Mouse (Mus musculus): ENCODE results near the gene Zfp712. TPM values are rescaled to one million over a fixed set of nuclear protein-coding genes. Genes with fewer than 3 reads are reported as not detected.

The Zfp712 gene
- total and polyA plus RNA-seq, 3 experiments, result 0.23 to 1.6 (median 1.5) TPM

GRCm38 (mm10) chr13:67062427-67062826 lies 1.5 kb upstream of the Zfp712 start:
- intact Hi-C loops (cut with DNase I), result loop anchor here (5.0 kb wide), 2 partner anchors 110 to 125 kb away; partner anchors contain the start of gene Rsl1
- Histone ChIP-seq H3K4me3 (no peak overlapping the region), H3K36me3 (ENCODE audit: control insufficient read depth, insufficient read depth, low read length) (no peaks in the 10 kb centered on the region), H3K9ac (ENCODE audit: low read depth, low read length) (no peak overlapping the region), H3K4me1 (ENCODE audit: control insufficient read depth, insufficient read depth, low read length) (no peaks in the 10 kb centered on the region), H3K79me2 (replicated peaks; ENCODE audit: control insufficient read depth, insufficient read depth, low read length) (0 out of 2 replicates have a peak, but pooled peaks cover 2% of the 10 kb centered on the region), H3K27ac (no peak overlapping the region), H3K27me3 (ENCODE audit: control insufficient read depth, insufficient read depth, low read length) (no peaks in the 10 kb centered on the region)
- DNase-seq, result no peak
- TF ChIP-seq EP300 (IDR thresholded peaks at IDR 0.05; ENCODE audit: insufficient read depth, low read depth, low read length), result no peak
- TF ChIP-seq CTCF (IDR thresholded peaks at IDR 0.05), result no peak
- no peak for TF ChIP-seq POLR2A (IDR thresholded peaks at IDR 0.05; ENCODE audit: insufficient read depth, low read depth, low read length)
- WGBS, result 53% methylated on average over 7 of the region's 7 CpGs

DNA sequence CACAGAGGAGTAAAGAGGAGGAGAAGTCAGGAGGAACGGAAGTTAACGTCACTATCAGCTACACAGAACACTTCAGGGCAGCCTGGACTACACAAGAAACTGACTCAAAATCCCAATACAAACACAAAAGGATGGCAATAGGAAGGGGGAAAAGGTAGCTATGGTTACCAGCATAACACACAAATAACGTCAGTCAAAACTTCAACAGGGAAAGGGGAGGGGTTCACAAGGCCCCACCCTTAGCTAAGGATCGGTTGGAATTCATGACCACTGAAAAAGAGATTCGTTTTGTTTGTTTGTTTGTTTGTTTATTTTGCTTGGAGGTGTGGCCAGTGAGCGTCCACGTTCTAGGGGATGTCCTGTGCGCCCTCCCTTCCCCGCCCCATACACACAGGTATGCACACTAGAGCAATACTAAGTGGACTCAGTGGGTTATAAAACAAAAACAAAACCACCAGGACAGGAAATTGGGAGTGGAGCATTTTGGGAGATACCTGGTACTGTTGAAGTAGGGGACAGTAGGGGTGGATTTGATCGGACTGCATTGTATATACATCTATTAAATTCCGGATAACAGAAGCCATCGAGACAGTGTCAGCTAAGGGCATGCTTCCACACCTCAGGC lies 697 bp downstream of the Zfp712 start:
- intact Hi-C loops (cut with DNase I), result loop anchor here (2.0 to 5.0 kb wide), 3 partner anchors 49 to 123 kb away; partner anchors contain the start of genes Gm28557 and Rsl1

More for the DNA sequence above, 697 bp downstream of the Zfp712 start:
- 3% methylated on average over 12 of the region's 12 CpGs for WGBS
- H3K27ac ChIP-seq, result peak overlapping the region; percentile 75
- no peaks in the 10 kb centered on the region for H3K36me3 ChIP-seq (ENCODE audit: control insufficient read depth, insufficient read depth, low read length)
- TF ChIP-seq POLR2A (IDR thresholded peaks at IDR 0.05; ENCODE audit: insufficient read depth, low read depth, low read length) (no peak), EP300 (IDR thresholded peaks at IDR 0.05; ENCODE audit: insufficient read depth, low read depth, low read length) (no peak), CTCF (IDR thresholded peaks at IDR 0.05) (no peak)
- no peaks in the 10 kb centered on the region for H3K27me3 ChIP-seq (ENCODE audit: control insufficient read depth, insufficient read depth, low read length)
- peak overlapping the region; percentile 79 for H3K4me3 ChIP-seq
- H3K4me1 ChIP-seq (ENCODE audit: control insufficient read depth, insufficient read depth, low read length), result no peaks in the 10 kb centered on the region
- H3K9ac ChIP-seq (ENCODE audit: low read depth, low read length), result peak overlapping the region; percentile 61
- no peak for DNase-seq
- H3K79me2 ChIP-seq (replicated peaks; ENCODE audit: control insufficient read depth, insufficient read depth, low read length), result peaks cover 3% of the 10 kb centered on the region; the same call in 1 of the 2 replicates

Other genes starting within 250 kb of the Zfp712 start
- gene Gm10767, start 156.3 kb downstream of the Zfp712 start, total RNA-seq (2021), result under 1 TPM; 0.76 to 0.98 TPM
- gene Gm10767, start 156.3 kb downstream of the Zfp712 start, polyA plus RNA-seq (2012; rRNA removed), result 0.18 and 0.61 TPM in 2 replicates
- gene Zfp708, start 36.8 kb upstream of the Zfp712 start, total RNA-seq (2021), result 1 to 10 TPM; 1.1 to 1.2 TPM
- gene Zfp708, start 36.8 kb upstream of the Zfp712 start, polyA plus RNA-seq (2012; rRNA removed), result 0.10 and 1.1 TPM in 2 replicates
- 1 to 10 TPM; 3.5 to 4.0 TPM for gene Gm28557, start 47.4 kb upstream of the Zfp712 start, total RNA-seq (2021)
- gene Gm28557, start 47.4 kb upstream of the Zfp712 start, polyA plus RNA-seq (2012; rRNA removed), result 1.2 and 2.0 TPM in 2 replicates
- 1 to 10 TPM in 1 of 2 experiments, under 1 TPM in 1; 0.70 to 1.1 TPM for gene Rslcan18, start 55.1 kb upstream of the Zfp712 start, total RNA-seq (2021)
- gene Rslcan18, start 55.1 kb upstream of the Zfp712 start, polyA plus RNA-seq (2012; rRNA removed), result 0.29 and 0.70 TPM in 2 replicates
- 1 to 10 TPM; 4.0 to 8.2 TPM for gene Zfp759, start 60.5 kb upstream of the Zfp712 start, total RNA-seq (2021)
- gene Zfp759, start 60.5 kb upstream of the Zfp712 start, polyA plus RNA-seq (2012; rRNA removed), result 0.59 and 1.5 TPM in 2 replicates
- gene Rsl1, start 112.0 kb upstream of the Zfp712 start, total RNA-seq (2021), result 1 to 10 TPM; 3.0 to 3.4 TPM
- gene Rsl1, start 112.0 kb upstream of the Zfp712 start, polyA plus RNA-seq (2012; rRNA removed), result 1.5 and 2.5 TPM in 2 replicates
- gene Zfp455, start 133.3 kb upstream of the Zfp712 start, total RNA-seq (2021), result 1 to 10 TPM in 1 of 2 experiments, under 1 TPM in 1; 0.66 to 1.1 TPM
- 0.33 and 0.35 TPM in 2 replicates for gene Zfp455, start 133.3 kb upstream of the Zfp712 start, polyA plus RNA-seq (2012; rRNA removed)
- 1 to 10 TPM; 1.5 to 2.3 TPM for gene Zfp458, start 217.3 kb upstream of the Zfp712 start, total RNA-seq (2021)
- gene Zfp458, start 217.3 kb upstream of the Zfp712 start, polyA plus RNA-seq (2012; rRNA removed), result 0.25 and 0.67 TPM in 2 replicates
- gene Zfp457, start 245.3 kb upstream of the Zfp712 start, total RNA-seq (2021), result 1 to 10 TPM; 2.8 to 3.2 TPM
- 1.0 and 2.6 TPM in 2 replicates for gene Zfp457, start 245.3 kb upstream of the Zfp712 start, polyA plus RNA-seq (2012; rRNA removed)

Data from heart, adult 2 months (tissue).